Mouse (Mus musculus) ES-E14 (cell line): ENCODE measurements around the gene 1700025G04Rik.

Experiments
- CHD2 ChIP-seq: IDR thresholded peaks from 2 replicates; pipeline ENCODE4 v1.6.1; 2014; ENCODE audit warnings: mild to moderate bottlenecking, low read depth, low read length, inconsistent platforms
- HCFC1 ChIP-seq: IDR thresholded peaks from 2 replicates; pipeline ENCODE4 v1.6.1; 2012; ENCODE audit warnings: low read length, inconsistent platforms, borderline replicate concordance; ENCODE audit not compliant: insufficient read depth
- ZC3H11A ChIP-seq: IDR thresholded peaks from 2 replicates; pipeline ENCODE4 v1.6.1; 2012; ENCODE audit warnings: low read depth, mild to moderate bottlenecking, inconsistent platforms, low read length, borderline replicate concordance
- ZNF384 ChIP-seq: IDR thresholded peaks from 2 replicates; pipeline ENCODE4 v1.6.1; 2012; ENCODE audit warnings: low read depth, low read length, inconsistent platforms

GRCm38 (mm10) chr1:152081121-152081520 lies 8.8 kb downstream of the 1700025G04Rik start:
- TF ChIP-seq HCFC1 (no peak), CHD2 (no peak), ZNF384 (no peak), ZC3H11A (no peak)
